Mouse (Mus musculus) embryo, embryonic 11 days (tissue): ENCODE measurements around the gene Qrfp.

Experiments
- DNase-seq: peaks from one replicate; pipeline ENCODE4 v3.0.0-alpha.2; 2015

Gene Qrfp

DNA sequence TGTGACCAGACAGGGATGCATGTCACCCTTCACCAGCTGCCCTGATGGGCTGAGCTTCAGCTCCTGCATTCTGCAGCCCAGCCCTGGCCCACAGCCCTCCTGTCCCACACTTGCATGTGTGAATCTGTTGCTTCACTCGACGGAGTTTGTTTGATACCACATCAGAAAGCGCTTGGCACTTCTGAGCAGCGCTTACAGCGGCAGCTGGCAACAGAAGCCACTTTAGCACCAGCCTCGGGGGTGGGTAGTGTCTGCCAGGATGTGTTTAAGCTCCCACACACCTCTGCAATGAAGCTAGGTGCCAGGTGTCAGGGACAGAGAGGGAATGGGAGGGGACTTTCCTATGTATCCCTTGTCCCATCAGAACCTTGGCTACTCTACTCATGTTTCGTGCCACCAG lies 4.3 kb upstream of the Qrfp start:
- DNase-seq, result no peak

DNA sequence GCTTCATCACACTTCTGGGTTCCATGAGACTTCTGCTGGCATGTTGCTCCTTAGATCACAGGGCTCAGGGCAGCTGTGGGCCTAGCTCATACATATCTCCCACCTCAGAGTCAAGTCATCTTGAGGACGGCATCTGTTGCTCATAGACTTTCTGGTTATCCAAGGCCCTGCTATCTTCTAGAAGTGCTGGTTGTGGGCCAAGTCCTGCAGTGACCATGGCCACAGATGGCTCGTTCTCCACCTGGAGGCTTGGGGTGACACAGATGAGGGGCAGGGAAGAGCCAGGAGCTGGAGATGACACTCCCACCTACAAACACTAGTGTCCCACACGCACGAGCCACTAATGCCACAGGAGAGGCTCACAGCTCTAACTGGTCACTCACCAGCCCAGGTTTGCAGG lies 3.3 kb upstream of the Qrfp start:
- DNase-seq, result no peak

DNA sequence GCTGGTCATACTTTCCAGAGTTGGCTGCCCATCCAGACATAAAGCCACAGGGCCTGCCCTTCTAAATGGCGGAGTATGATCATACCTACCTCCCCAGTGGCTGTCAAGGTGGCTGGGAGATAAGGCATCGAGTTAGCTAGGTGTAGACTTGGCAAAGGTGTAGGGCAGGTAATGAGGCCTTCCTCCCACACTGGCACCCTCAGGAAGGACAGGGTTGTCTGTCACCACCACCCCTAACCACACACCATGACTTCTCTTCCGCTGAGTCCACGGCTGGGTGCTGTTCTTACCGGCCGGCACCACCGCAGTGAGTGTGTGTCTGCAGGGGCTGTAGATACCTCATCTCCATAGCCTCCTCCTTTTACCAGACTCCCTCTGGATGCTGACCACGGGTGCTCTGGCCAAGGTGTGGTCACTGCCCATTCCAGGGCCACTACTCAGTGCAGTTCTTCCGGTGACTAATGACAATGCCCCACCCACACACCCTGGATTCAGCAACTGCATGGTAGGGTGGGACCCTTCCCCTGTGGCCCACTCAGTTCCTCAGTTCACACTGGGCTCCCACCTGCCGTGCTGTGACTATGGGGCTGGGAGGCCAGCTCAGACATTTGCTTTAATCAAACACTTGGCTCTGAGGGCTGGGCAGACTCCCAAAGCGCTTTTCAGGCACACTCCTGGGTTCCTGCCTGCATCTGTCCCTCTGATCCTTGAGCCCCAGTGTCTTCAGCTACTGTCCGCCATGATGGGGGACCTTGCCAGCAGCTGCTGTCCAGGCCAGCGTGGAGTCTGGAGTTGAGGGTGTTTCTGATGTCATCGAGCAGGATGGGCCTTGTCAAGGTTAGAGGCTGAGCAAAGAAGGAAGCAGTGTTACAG lies 942 bp upstream of the Qrfp start:
- DNase-seq, result no peak

DNA sequence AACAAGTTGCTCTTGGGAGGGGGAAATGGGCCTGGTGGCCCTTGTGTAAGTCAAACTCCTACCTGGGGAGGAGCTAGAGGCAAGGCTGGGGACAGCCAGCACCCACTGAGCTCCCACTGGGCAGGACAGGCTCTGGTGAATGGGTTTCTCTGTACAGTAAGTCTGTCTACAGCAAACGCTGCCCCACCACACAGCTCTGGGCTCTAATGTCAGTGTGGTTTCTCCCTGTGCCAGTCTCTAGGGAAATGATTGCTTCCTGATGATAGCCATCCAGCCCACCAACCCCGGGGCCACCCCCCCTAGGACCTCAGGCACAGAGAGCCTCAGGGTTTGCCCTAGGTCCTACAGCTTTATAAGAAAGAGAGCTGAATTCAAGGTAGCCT lies 1.0 kb downstream of the Qrfp start:
- no peak for DNase-seq

DNA sequence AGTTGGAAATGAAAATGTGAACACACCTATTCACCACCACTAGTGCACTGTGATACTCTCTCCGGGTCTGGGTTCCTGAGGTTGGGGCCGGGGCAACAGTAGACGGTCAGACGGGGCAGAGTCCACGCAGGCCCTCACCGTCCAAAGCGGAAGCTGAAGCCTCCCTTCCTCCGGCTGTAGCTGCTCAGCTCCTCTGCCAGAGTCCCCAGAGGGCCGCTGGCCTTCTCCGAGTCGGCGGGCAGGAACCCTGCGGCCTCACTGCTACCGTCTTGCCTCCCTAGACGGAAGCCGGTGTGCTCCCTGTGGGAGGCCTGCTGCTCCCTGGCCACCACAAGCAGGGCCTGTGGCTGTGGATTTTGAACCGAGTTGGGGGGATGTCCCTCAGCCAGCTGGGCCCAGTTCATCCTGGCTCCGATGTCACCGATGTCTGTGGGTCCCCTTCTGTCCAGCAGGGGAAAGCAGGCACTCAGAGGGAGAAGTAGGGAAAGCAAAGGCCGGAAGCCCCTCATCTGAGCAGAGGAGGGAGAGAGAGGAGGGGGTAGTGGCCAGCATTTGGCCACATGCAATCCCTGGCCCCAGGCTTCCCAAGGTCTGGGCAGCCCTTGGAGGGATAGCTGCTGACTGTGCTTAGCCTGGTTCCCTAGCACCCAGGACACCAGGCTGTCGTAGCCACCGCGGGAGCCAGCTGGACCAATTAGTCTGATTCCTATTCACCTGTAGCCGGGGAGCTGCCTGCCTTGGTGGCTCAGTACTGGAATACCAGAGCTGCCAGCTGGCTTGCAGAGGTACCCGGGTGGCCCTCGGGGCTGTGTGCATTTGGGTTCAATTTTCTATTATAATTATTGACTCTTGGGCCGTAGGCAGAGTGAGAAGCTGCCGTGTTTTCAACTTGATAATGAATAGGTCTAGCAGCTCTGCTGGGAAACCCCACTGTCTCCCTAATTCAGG lies 1.7 kb downstream of the Qrfp start:
- DNase-seq, result no peak

DNA sequence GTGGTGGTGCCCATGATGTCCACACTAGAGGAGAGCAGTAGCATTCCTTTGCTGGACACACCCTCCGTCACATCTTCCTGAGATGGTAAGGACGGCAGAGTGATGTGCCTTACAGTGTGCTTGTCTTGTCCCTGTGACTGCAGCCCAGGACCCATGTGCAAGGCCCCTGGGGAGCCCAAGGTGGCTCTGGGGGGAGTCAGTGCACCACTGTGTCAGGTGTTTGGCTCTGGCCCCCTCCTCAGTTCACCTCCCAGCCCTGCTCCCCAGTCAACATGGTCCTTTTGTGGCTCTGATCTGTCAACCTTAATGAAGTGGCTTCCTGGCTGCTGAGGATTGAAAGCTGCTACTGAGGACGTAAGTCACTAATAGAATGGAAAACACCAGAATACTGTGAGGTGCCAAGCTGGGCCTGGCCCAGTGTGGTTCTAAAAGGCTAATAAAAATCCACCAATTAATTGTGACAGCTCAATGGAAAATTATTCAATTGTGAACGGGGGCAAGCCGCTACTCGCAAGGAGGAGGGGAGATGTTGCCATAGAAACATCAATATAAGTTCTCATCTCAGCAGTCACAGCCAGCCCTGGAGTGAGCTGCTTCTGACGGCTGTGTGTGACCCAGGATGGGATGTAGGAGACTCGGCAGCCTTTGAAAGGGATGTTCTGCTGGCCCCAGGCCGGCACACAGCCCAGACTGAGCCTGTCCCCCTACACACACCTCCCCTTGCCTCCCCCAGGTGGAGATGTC lies 3.6 kb downstream of the Qrfp start:
- peak; percentile 48 for DNase-seq

DNA sequence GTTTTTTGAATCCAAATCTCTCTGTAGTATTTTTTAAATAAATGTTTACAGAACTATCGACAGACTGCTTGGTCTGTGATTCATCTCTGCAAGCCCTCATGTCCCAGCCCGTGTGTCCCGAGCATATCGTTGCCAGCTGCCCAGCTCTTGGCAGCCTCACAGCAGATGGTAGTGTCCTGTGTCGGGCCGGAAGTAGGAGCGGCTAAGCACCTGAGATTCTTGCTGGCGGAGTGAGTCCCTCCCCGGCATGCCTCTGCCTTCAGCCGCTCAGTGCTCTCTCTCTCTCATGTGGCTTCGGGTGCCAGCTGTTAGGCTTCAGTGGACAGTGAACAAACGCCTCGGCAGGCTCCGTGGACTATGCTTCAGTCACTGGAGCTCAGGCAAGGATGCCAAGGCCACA lies 6.9 kb downstream of the Qrfp start:
- DNase-seq, result no peak

DNA sequence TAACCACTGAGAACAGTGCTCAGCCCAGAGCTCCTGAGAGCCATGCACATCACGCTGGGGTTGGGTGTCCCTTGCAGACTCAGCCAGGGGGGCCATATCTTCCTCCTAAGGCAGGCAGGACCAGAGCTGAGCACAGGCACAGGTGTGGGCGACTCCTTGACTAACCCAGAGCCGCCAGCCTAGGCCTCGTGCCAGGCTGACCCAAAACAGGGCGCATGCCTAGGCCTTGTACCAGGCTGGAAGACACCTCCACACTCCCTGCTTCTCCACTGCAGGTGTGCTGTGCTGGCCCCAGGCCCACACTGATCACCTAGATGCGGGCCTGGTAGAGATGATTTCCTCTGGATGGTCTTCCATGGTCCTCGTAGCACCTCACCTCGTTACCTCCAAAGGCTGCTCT lies 7.6 kb downstream of the Qrfp start:
- DNase-seq, result no peak

DNA sequence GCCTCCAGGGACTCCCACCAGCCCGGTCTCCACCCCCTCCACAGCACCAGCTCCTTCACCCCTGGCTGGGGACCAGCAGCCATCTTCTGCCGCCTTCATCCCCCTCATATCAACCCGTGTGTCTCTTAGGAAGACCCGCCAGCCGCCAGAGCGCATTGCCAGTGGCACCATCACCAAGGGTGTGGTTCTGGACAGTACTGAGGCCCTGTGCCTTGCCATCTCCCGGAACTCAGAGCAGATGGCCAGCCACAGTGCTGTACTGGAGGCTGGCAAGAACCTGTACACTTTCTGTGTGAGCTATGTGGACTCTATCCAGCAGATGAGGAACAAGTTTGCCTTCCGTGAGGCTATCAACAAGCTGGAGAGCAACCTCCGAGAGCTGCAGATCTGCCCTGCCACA lies 9.0 kb downstream of the Qrfp start:
- no peak for DNase-seq

DNA sequence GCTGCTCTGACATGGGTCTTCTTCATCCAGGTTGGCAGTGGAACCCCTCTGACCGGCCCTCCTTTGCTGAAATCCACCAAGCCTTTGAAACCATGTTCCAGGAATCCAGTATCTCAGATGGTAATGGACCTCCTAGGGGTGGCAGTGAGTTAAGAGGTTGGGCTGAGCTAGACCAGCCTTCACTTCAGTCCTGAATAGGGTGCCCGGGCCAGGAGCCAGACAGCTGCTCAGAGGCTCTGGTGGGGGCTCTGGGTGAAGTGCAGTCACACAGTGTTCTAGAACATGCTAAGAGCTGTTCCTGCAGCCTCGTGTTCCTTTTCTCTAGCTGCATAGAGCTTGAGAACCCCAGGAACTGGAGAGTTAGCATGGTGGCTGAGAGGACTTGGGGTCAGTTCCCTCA lies 13.4 kb downstream of the Qrfp start:
- no peak for DNase-seq

DNA sequence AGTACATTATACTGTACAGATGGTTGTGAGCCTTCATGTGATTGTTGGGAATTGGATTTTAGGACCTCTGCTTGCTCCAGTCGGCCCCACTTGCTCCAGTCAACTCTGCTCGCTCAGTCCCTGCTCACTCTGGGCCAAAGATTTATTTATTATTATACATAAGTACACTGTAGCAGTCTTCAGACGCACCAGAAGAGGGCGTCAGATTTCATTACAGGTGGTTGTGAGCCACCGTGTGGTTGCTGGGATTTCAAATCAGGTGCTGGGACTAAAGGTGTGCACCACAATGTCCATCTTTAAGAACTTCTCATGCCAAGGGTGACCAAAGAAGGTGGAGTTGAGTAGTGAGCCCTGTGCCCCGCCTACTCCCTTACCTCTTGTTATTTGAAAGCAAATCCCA lies 17.8 kb downstream of the Qrfp start:
- DNase-seq, result no peak

DNA sequence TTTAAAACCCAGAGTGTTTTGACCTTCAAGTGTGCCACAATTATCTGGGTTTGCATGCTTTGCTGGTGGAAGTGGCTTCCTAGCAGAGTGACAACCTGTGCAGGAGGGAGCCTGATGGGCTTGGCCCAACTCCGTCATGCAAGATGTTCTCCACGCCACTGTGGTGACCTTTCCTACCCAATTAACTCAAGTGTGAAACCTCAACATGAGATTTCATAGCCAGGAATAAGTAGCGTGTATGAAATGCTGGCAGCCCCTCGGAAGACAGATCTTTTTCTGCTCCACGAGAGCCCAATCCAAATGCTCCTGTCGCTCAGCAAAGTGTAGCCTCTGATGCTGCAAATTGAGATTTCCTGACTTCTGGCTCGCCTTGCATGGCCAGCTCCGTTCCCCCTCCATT lies 19.1 kb downstream of the Qrfp start:
- no peak for DNase-seq

DNA sequence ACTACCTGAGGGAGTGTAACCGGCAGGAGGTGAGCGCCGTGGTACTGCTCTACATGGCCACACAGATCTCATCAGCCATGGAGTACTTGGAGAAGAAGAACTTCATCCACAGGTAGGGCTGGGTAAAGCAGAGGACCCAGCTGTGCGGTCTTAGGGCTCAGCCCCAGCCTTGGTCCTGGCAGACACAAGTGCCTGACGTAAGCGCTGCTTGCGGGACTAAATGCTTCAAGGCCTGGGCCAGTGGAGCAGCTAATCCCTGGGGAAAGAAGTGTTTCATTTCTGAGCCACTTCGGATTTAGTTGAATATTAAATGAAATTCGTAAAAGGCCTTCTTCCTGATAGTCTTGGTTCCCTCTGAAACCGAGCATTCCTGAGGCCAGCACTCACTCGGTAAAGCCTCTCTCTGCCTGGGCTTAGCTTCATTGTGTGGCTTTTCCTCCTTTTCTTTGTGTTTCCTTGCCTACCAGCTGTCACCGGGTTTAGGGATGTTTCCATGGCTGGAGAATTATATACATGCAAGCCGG lies 19.6 kb downstream of the Qrfp start:
- DNase-seq, result no peak

DNA sequence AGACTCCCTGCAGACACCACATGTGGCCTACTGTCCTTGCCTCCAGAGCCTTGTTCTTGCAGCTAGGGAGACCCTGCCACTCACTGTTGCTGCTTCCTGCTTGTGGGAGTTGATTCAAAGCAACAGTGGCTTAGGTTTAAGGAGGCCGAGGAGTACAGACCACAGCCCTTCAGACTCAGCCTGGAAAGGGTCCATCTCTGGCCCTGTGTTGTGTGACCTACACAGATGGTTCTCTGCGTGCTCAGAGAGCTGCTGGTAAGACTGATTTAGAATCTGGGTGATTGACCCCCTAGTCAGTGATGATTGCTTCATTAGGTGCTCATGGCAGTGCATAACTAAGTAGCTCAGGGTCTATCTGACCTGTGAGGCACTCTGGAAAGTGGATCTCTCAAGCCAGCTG lies 21.2 kb downstream of the Qrfp start:
- no peak for DNase-seq

DNA sequence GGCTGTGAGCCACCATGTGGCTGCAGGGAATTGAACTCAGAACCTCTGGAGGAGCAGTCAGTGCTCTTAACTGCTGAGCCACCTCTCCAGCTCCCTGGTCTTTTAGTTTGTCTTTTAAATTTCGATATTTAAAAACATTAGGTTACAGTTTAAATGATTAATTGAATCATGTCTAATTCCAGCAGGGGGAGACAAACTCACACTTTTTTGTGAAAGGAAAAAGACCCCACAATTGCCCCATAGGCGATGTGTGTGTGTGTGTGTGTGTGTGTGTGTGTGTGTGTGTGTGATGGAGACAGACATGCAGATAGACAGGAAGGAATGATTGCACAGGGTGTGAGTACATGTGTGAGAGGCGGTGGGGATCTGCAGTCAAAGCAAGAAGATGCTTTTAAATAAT lies 22.2 kb downstream of the Qrfp start:
- DNase-seq, result peak; percentile 58

DNA sequence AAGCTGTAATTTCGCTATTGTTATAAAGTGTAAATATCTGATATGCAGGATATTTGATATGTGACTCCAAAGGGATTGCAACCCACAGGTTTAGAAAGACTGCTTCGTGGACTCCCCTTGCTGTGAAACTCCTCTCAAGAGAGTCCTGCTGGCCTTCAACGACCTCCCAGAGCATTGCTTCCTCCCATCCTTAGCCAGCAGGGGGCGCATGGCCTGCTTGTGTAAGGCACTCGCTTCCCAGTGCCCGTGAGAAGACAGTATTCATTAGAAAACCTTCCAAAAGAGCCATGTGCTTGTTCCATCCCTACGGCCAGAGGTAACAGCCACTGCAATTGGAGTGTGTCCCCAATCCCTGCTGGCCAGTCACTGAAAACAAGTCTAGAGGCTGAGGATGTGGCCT lies 23.4 kb downstream of the Qrfp start:
- peak; percentile 90 for DNase-seq

DNA sequence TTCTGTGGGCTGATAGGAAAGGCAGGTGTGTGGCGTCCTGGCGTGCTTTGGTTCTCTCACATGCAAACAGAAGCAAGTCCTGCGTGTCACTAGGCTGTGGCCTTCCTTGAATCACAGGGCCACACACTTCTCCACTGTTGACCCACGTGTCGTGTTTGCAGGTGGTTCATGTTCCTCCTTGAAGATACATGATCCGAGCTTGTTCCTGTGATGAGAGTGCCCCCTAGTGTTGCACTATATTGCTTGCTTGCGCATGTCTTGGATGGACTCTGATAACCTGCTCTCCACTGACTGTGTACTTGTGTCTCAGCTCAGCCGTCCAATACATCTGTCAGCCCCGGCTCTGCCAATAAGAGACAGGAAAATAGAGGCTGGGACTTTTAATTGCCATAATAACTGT lies 25.3 kb downstream of the Qrfp start:
- DNase-seq, result peak; percentile 86

DNA sequence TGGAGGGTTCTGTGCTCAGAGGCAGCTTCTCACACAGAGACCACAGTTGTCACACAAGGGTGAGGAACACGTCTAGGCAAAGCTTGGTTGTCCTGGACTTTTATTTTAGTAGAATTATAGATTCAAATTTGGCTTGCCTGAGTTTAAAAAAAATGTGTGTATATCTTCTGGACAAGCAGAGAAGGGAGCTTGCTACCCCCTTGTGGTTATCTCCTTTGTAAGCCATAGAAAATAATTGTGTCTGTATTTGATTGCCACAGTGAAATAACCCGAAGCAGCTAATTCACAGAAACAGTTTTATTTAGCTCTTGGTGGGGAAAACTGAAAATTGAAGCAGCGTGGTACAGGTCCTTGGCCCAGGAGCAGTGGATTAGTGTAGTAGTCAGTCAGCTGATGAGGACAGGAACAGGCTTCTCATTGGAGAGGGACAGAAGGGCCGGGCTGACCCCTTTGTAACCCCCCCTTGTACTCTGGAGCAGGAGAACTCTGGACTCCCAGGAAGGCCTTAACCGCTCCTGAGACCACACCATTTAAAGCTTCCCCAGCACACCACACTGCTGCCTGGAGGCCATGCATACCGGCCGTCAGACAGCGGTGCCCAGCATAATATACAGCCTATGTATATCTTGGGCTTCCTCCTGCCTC lies 27.3 kb downstream of the Qrfp start:
- no peak for DNase-seq

DNA sequence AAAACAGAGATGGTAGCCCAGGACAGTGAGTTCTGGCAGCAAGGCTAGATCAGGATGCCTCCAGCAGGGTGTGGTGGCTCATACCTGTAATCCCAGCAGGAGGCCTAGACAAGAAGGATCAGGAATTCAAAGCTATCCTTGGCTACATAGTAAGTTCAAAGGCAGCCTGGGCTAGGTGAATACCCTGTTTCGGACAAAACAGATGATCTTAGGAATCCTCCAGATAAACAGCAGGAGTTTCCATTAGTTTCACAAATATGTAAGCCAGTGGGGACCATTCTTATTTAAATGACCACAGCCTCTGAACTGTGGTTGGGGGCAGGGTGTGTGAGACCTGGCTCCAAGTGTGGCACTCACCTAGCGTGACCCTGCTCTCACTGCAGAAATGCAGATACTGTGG lies 31.1 kb downstream of the Qrfp start:
- no peak for DNase-seq

DNA sequence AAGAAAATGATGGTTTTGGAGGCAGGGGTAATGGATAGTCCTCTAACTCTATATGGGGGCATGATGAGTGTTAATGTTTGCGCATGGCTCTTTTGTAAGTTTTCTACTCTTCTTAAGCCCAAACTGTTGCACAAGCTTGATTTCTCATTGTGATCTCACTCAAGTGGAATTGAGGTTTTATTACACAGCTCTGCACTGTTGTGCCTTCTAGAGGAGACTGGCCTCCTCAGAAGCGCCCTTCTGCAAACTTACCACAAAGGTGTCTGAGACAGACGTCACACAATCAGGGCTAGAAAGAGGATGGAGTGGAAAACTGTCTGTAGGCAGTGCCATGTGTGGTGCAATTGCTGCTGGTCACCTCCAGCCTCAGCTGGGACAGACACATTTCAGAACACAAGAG lies 33.9 kb downstream of the Qrfp start:
- no peak for DNase-seq

DNA sequence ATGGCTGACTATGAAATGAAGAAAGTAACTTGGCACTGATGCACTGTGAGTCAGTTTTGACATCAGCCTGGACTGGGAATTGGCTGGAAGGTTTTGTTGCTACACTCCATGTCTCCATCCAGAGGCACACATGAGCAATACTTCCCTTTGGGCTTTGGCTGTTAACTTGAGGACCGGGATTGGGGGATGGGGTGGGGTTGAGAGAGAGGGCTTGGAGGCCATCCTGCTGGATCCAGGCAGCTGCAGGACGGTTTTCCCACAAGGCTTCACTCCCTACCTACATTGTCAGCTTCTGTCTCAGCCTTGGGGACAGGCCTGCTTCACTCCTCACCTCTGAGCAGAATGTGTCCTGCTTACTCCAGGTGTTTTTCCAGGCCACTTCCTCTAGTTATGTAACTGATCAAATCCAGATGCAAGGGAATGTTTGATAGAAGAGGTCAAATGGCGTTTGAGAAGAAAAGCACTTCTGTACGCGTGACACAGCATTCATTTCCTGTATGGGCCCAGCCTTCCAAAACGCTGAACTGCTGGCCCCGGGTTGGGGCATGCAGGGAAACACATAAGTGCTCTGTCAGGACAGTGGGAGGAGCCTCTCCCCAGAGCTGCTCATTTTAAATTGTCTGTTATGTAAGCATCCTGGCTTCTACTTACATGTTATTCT lies 39.5 kb downstream of the Qrfp start:
- DNase-seq, result peak; percentile 84

DNA sequence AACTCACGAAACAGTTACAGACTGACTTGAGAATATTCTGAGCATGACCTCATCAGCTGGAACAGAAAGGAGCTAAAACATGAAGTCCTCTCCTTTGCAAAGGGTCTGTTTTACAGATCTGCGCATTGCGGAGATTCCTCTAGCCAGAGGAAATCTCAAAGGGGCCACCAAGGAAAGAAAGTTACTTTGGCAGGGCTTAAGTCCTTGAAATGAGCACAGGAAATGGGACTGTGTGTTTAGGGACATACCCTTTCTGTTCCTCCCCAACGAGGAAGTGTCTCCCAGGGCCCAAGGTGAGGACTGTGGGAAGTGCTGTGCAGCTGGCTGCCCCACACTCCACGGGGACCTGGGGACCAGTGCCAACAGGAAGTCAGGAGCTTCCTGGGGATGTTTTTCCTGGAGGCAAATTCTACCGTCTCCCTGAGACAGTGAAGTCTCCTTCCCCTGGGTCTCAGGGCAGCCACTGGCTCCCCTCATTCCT lies 40.7 kb downstream of the Qrfp start:
- no peak for DNase-seq
